Mouse (Mus musculus) hindbrain, embryonic 10.5 days (tissue): ENCODE data around the gene Gm20379. TPM values are rescaled to one million over a fixed set of nuclear protein-coding genes. Genes with fewer than 3 reads are reported as not detected.

Experiments
- DNase-seq: peaks from one replicate; pipeline ENCODE4 v3.0.0-alpha.2; 2017; ENCODE audit warnings: low spot score
- H3K27ac ChIP-seq: fragments of 300-500 bp; sonication (generic); 2 replicates; pipeline ENCODE4 v1.5.1; 2016; ENCODE audit warnings: mild to moderate bottlenecking, moderate library complexity
- H3K27me3 ChIP-seq: fragments of 300-500 bp; sonication (generic); 2 replicates; pipeline ENCODE4 v1.6.1; 2016; ENCODE audit warnings: mild to moderate bottlenecking; ENCODE audit not compliant: poor library complexity, insufficient read depth, severe bottlenecking
- H3K36me3 ChIP-seq: fragments of 300-500 bp; sonication (generic); 2 replicates; pipeline ENCODE4 v1.6.1; 2016; ENCODE audit warnings: mild to moderate bottlenecking, moderate library complexity
- H3K4me1 ChIP-seq: fragments of 300-500 bp; sonication (generic); replicated peaks from 2 replicates; pipeline ENCODE4 v1.6.1; 2016; ENCODE audit warnings: mild to moderate bottlenecking
- H3K4me3 ChIP-seq: fragments of 300-500 bp; sonication (generic); 2 replicates; pipeline ENCODE4 v1.5.1; 2016; ENCODE audit warnings: mild to moderate bottlenecking, moderate library complexity
- H3K9me3 ChIP-seq: fragments of 300-500 bp; sonication (generic); 2 replicates; pipeline ENCODE4 v1.6.1; 2016; ENCODE audit warnings: mild to moderate bottlenecking, moderate library complexity
- WGBS: fragments of 180-500 bp; shearing (Covaris S2); methylation state at CpG from one replicate; pipeline ENCODE4 v1.1.7; 2016; 5-methylcytosine and 5-hydroxymethylcytosine counted together
- polyA plus RNA-seq: library from polyadenylated mRNA; unstranded; fragments of >200 nt; fragmentation: Nextera tagmentation; extraction: Ambion mirVana; gene quantifications from 2 replicates; pipeline ENCODE4 v1.2.1, GENCODE M21; 2016

Gm20379 gene
- polyA plus RNA-seq, 1 experiment from 2014 or later: 0.76 TPM

- Histone ChIP-seq H3K4me3 (no peak overlapping the region), H3K9me3 (no peaks in the 10 kb centered on the region), H3K27me3 (no peaks in the 10 kb centered on the region), H3K4me1 (no peaks in the 10 kb centered on the region), H3K27ac (no peak overlapping the region), H3K36me3 (peaks cover 59% of the 10 kb centered on the region)
- no peak for DNase-seq
- WGBS: 91% methylated on average over 4 of the region's 4 CpGs
These were observed 3.3 kb upstream of the Gm20379 start for GRCm38 (mm10) chr13:92302466-92302865.

- 88% methylated on average over 8 of the region's 8 CpGs for WGBS
- peaks cover 62% of the 10 kb centered on the region for H3K36me3 ChIP-seq
- no peak for DNase-seq
- H3K27me3 ChIP-seq: no peaks in the 10 kb centered on the region
- H3K4me1 ChIP-seq: no peaks in the 10 kb centered on the region
- H3K27ac ChIP-seq: no peak overlapping the region
- H3K9me3 ChIP-seq: no peaks in the 10 kb centered on the region
- H3K4me3 ChIP-seq: no peak overlapping the region
These were observed 2.5 kb upstream of the Gm20379 start for GRCm38 (mm10) chr13:92303062-92303948.

GRCm38 (mm10) chr13:92304291-92304690 lies 1.5 kb upstream of the Gm20379 start:
- Histone ChIP-seq H3K27ac (no peak overlapping the region), H3K9me3 (no peaks in the 10 kb centered on the region), H3K27me3 (no peaks in the 10 kb centered on the region), H3K4me3 (no peak overlapping the region), H3K4me1 (no peaks in the 10 kb centered on the region), H3K36me3 (peaks cover 62% of the 10 kb centered on the region)
- no peak for DNase-seq
- whole genome bisulfite sequencing: 94% methylated on average over 5 of the region's 5 CpGs

- no peak for DNase-seq
- no peaks in the 10 kb centered on the region for H3K4me1 ChIP-seq
- peaks cover 46% of the 10 kb centered on the region for H3K36me3 ChIP-seq
- no peak overlapping the region for H3K4me3 ChIP-seq
- 90% methylated on average over 5 of the region's 5 CpGs for WGBS
- no peak overlapping the region for H3K27ac ChIP-seq
- no peaks in the 10 kb centered on the region for H3K9me3 ChIP-seq
- H3K27me3 ChIP-seq: no peaks in the 10 kb centered on the region
These were observed 8.8 kb downstream of the Gm20379 start for GRCm38 (mm10) chr13:92314613-92315012.

GRCm38 (mm10) chr13:92320770-92321169 lies 15.0 kb downstream of the Gm20379 start:
- Histone ChIP-seq H3K36me3 (peaks cover 55% of the 10 kb centered on the region), H3K27ac (no peak overlapping the region), H3K4me3 (no peak overlapping the region), H3K27me3 (no peaks in the 10 kb centered on the region), H3K4me1 (no peaks in the 10 kb centered on the region), H3K9me3 (no peaks in the 10 kb centered on the region)
- 93% methylated on average over 5 of the region's 5 CpGs for WGBS
- no peak for DNase-seq

- no peaks in the 10 kb centered on the region for H3K4me1 ChIP-seq
- peaks cover 49% of the 10 kb centered on the region for H3K36me3 ChIP-seq
- no peak for DNase-seq
- no peaks in the 10 kb centered on the region for H3K9me3 ChIP-seq
- no peaks in the 10 kb centered on the region for H3K27me3 ChIP-seq
- H3K27ac ChIP-seq: no peak overlapping the region
- no peak overlapping the region for H3K4me3 ChIP-seq
- 78% methylated on average over 5 of the region's 5 CpGs for WGBS
These were observed 20.2 kb downstream of the Gm20379 start for GRCm38 (mm10) chr13:92326030-92326429.

- H3K9me3 ChIP-seq: no peaks in the 10 kb centered on the region
- H3K4me3 ChIP-seq: no peak overlapping the region
- H3K4me1 ChIP-seq: no peaks in the 10 kb centered on the region
- no peak overlapping the region for H3K27ac ChIP-seq
- H3K36me3 ChIP-seq: peaks cover 45% of the 10 kb centered on the region
- no peak for DNase-seq
- 87% methylated on average over 2 of the region's 2 CpGs for WGBS
- H3K27me3 ChIP-seq: no peaks in the 10 kb centered on the region
These were observed 22.2 kb downstream of the Gm20379 start for GRCm38 (mm10) chr13:92328000-92328399.

GRCm38 (mm10) chr13:92330621-92331020 lies 24.8 kb downstream of the Gm20379 start:
- no peaks in the 10 kb centered on the region for H3K9me3 ChIP-seq
- H3K4me1 ChIP-seq: no peaks in the 10 kb centered on the region
- no peak overlapping the region for H3K27ac ChIP-seq
- DNase-seq: no peak
- WGBS: 97% methylated on average over 3 of the region's 3 CpGs
- no peak overlapping the region for H3K4me3 ChIP-seq
- no peaks in the 10 kb centered on the region for H3K27me3 ChIP-seq
- H3K36me3 ChIP-seq: peaks cover 36% of the 10 kb centered on the region

- H3K4me1 ChIP-seq: no peaks in the 10 kb centered on the region
- H3K27me3 ChIP-seq: no peaks in the 10 kb centered on the region
- DNase-seq: no peak
- WGBS: 90% methylated on average over 15 of the region's 15 CpGs
- H3K36me3 ChIP-seq: peaks cover 42% of the 10 kb centered on the region
- H3K4me3 ChIP-seq: no peak overlapping the region
- no peak overlapping the region for H3K27ac ChIP-seq
- H3K9me3 ChIP-seq: no peaks in the 10 kb centered on the region
These were observed 26.5 kb downstream of the Gm20379 start for GRCm38 (mm10) chr13:92332103-92332879.

- no peaks in the 10 kb centered on the region for H3K27me3 ChIP-seq
- DNase-seq: no peak
- no peaks in the 10 kb centered on the region for H3K9me3 ChIP-seq
- H3K4me3 ChIP-seq: no peak overlapping the region
- H3K36me3 ChIP-seq: peaks cover 53% of the 10 kb centered on the region
- H3K27ac ChIP-seq: no peak overlapping the region
- H3K4me1 ChIP-seq: no peaks in the 10 kb centered on the region
- WGBS: 89% methylated on average over 1 of the region's 1 CpGs
These were observed 31.1 kb downstream of the Gm20379 start for GRCm38 (mm10) chr13:92336857-92337256.

- no peak overlapping the region for H3K27ac ChIP-seq
- H3K27me3 ChIP-seq: no peaks in the 10 kb centered on the region
- DNase-seq: no peak
- no peaks in the 10 kb centered on the region for H3K9me3 ChIP-seq
- 94% methylated on average over 6 of the region's 6 CpGs for WGBS
- H3K36me3 ChIP-seq: peaks cover 58% of the 10 kb centered on the region
- no peaks in the 10 kb centered on the region for H3K4me1 ChIP-seq
- no peak overlapping the region for H3K4me3 ChIP-seq
These were observed 32.1 kb downstream of the Gm20379 start for GRCm38 (mm10) chr13:92337773-92338462.

GRCm38 (mm10) chr13:92339787-92340186 lies 34.0 kb downstream of the Gm20379 start:
- no peak overlapping the region for H3K27ac ChIP-seq
- no peak overlapping the region for H3K4me3 ChIP-seq
- no peaks in the 10 kb centered on the region for H3K4me1 ChIP-seq
- H3K9me3 ChIP-seq: no peaks in the 10 kb centered on the region
- WGBS: 92% methylated on average over 3 of the region's 3 CpGs
- H3K27me3 ChIP-seq: no peaks in the 10 kb centered on the region
- DNase-seq: no peak
- H3K36me3 ChIP-seq: peaks cover 70% of the 10 kb centered on the region
